Mouse (Mus musculus) CH12.LX (cell line): Measurements from ENCODE around the gene Mok.

Source experiments
- CHD2 ChIP-seq: IDR thresholded peaks from 2 replicates; pipeline ENCODE4 v1.6.1; 2011; ENCODE audit warnings: low read length, improper control_type of control experiment
- CTCF ChIP-seq, 2 experiments: IDR thresholded peaks in 1 of 2; conservative IDR thresholded peaks in 1 of 2; 2 replicates each; pipeline ENCODE4 v1.5.1; 2011 to 2012; ENCODE audit warnings: low read depth in 2 of 2, low read length in 2 of 2, improper control_type of control experiment in 1 of 2, inconsistent platforms in 1 of 2, mild to moderate bottlenecking in 1 of 2, moderate library complexity in 1 of 2
- EP300 ChIP-seq: IDR thresholded peaks from 2 replicates; pipeline ENCODE4 v1.6.1; 2011; ENCODE audit warnings: low read length, improper control_type of control experiment
- HCFC1 ChIP-seq: IDR thresholded peaks from 2 replicates; pipeline ENCODE4 v1.6.1; 2012; ENCODE audit warnings: low read depth, mild to moderate bottlenecking, inconsistent platforms, low read length, improper control_type of control experiment
- MAFK ChIP-seq: IDR thresholded peaks from 2 replicates; pipeline ENCODE4 v1.6.1; 2011; ENCODE audit warnings: low read length, improper control_type of control experiment; ENCODE audit not compliant: insufficient replicate concordance
- MAX ChIP-seq: IDR thresholded peaks from 2 replicates; pipeline ENCODE4 v1.6.1; 2011; ENCODE audit warnings: low read length, improper control_type of control experiment
- MXI1 ChIP-seq: IDR thresholded peaks from 2 replicates; pipeline ENCODE4 v1.6.1; 2011; ENCODE audit warnings: mild to moderate bottlenecking, low read depth, low read length, improper control_type of control experiment
- MYC ChIP-seq: IDR thresholded peaks from 2 replicates; pipeline ENCODE4 v1.6.1; 2011; ENCODE audit warnings: low read depth, mild to moderate bottlenecking, improper control_type of control experiment, low read length
- NRF1 ChIP-seq: IDR thresholded peaks from 2 replicates; pipeline ENCODE4 v1.6.1; 2014; ENCODE audit warnings: low read depth, mild to moderate bottlenecking, inconsistent platforms, low read length, improper control_type of control experiment, moderate library complexity
- POLR2A ChIP-seq: IDR thresholded peaks from 2 replicates; pipeline ENCODE4 v1.6.1; 2011; ENCODE audit warnings: low read depth, mild to moderate bottlenecking, improper control_type of control experiment, low read length
- POLR2AphosphoS2 ChIP-seq: IDR thresholded peaks from 2 replicates; pipeline ENCODE4 v1.6.1; 2011; ENCODE audit warnings: low read depth, low read length, improper control_type of control experiment
- UBTF ChIP-seq: IDR thresholded peaks from 2 replicates; pipeline ENCODE4 v1.6.1; 2012; ENCODE audit warnings: low read depth, mild to moderate bottlenecking, inconsistent platforms, low read length, improper control_type of control experiment, moderate library complexity
- USF1 ChIP-seq: IDR thresholded peaks from 2 replicates; pipeline ENCODE4 v1.6.1; 2014; ENCODE audit warnings: low read depth, mild to moderate bottlenecking, inconsistent platforms, low read length, improper control_type of control experiment
- ZNF384 ChIP-seq: IDR thresholded peaks from 2 replicates; pipeline ENCODE4 v1.6.1; 2012; ENCODE audit warnings: low read depth, low read length, improper control_type of control experiment, inconsistent platforms

GRCm38 (mm10) chr12:110860293-110860692 is 19.6 kb upstream of the Mok start:
- no peak for TF ChIP-seq UBTF
- no peak for TF ChIP-seq CTCF (conservative IDR thresholded peaks at IDR 0.05 in 1 of 2, IDR thresholded peaks at IDR 0.05 in 1 of 2; ENCODE audit: low read depth in 2 of 2, low read length in 2 of 2)
- TF ChIP-seq POLR2A: no peak
- TF ChIP-seq POLR2AphosphoS2: no peak
- no peak for TF ChIP-seq CHD2
- no peak for TF ChIP-seq ZNF384
- no peak for TF ChIP-seq EP300
- no peak for TF ChIP-seq MXI1
- no peak for TF ChIP-seq MAFK
- no peak for TF ChIP-seq MAX
- TF ChIP-seq NRF1: no peak
- no peak for TF ChIP-seq MYC
- no peak for TF ChIP-seq USF1
- TF ChIP-seq HCFC1: no peak
